9 mouse cellular contexts compared by ENCODE assay signal in the genomic region with DNA sequence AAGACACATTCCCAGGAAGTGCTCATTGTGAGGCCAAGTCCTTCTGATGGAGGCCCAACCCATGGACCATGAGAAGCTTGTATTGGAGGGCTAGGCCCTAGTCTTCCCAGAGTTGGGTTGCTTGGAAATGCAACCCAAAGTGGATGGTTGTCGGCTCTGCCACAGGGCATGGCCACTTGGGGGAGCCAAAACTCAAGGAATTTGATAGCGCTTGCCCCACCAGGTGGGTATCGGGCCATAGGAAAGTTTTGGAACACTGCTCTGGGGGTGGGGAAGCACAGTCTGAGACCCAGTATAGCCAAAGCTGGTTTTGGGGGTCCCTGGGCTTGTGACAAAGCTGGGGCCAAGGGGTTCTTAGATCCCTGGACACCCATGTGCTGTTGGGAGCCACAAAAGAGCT. TPM values are rescaled to one million over a fixed set of nuclear protein-coding genes. Genes with fewer than 3 reads are reported as not detected.
DNase-seq lines count a peak whose midpoint lies in the region; ATAC-seq and TF ChIP-seq lines count a peak whose summit lies in the region.
"Had no signal": no experiment of that assay in that cellular context is flagged by ENCODE, and none has a peak within 500 bp of the region (broad histone marks: within the 10 kb centered on the region; RNA-seq: fewer than 3 reads in every experiment).

No protein-coding gene starts in this region.

- no peak overlapping the region for H3K4me2 ChIP-seq in liver, embryonic 14.5 days (ENCODE audit: low read depth)

- H3K27ac ChIP-seq in liver, embryonic 14.5 days = no peak overlapping the region

- no peak for TF ChIP-seq EP300 in liver, embryonic 14.5 days (IDR thresholded peaks at IDR 0.05; ENCODE audit: low read depth)

- DNase-seq in kidney, adult 18-20 months = peak; percentile 29
- DNase-seq in kidney, adult 11 months = no peak
- DNase-seq in CD4-positive, CD25-positive, alpha-beta regulatory T cell, adult 2 months (ENCODE audit: low read depth, low spot score) = peak; percentile 63
- DNase-seq in Patski (ENCODE audit: low read depth, low spot score) = no peak
- DNase-seq in liver, embryonic 14.5 days (ENCODE audit: low read depth in 3 of 3, low spot score in 3 of 3) = no peak
- peak; percentile 38 for DNase-seq in thymus, postnatal 0 days (ENCODE audit: low spot score)
- DNase-seq in urinary bladder, postnatal 10 days (ENCODE audit: low spot score) = no peak

- H3K4me1 ChIP-seq in liver, embryonic 14.5 days (replicated peaks; ENCODE audit: control insufficient read depth in 2 of 2, insufficient read depth in 2 of 2, low read length in 1 of 2) = no peaks in the 10 kb centered on the region
- H3K4me1 ChIP-seq: megakaryocyte, embryonic 14.5 days had no signal

- TF ChIP-seq CTCF in Patski (IDR thresholded peaks at IDR 0.05) = peak; percentile 74
- TF ChIP-seq CTCF in liver, embryonic 14.5 days (IDR thresholded peaks at IDR 0.05; ENCODE audit: low read depth) = peak; percentile 62

- in situ Hi-C loops in Patski (cut with MboI; ENCODE audit: low pct_unique_long_range_greater_than_20kb) = loop anchor here (10.0 kb wide), 1 partner anchor 424 kb away; no protein-coding TSS in a partner anchor

- H3K4me3 ChIP-seq in liver, embryonic 14.5 days (ENCODE audit: insufficient read depth in 1 of 2, low read depth in 2 of 2, low read length in 2 of 2) = no peak overlapping the region
- H3K4me3 ChIP-seq: megakaryocyte, embryonic 14.5 days had no signal

- H3K36me3 ChIP-seq in liver, embryonic 14.5 days (replicated peaks; ENCODE audit: control insufficient read depth, insufficient read depth, low read depth) = no peaks in the 10 kb centered on the region

- H3K9me3 ChIP-seq in liver, embryonic 14.5 days (ENCODE audit: control insufficient read depth, low read length) = no peaks in the 10 kb centered on the region

- CTCF ChIA-PET in Patski (lab: Charles Lee) = interaction anchor here (1.6 kb wide), 1 partner anchor 422 kb away, joined by 6 read pairs; no protein-coding TSS in a partner anchor

- WGBS in liver, embryonic 14.5 days (ENCODE audit: insufficient replicate concordance) = 8% methylated on average over 3 of the region's 3 CpGs

- H3K9ac ChIP-seq in liver, embryonic 14.5 days (replicated peaks) = no peak overlapping the region

- ATAC-seq in Patski = peak; percentile 71
- ATAC-seq in granulocyte monocyte progenitor cell, adult 5-6 weeks (replicated peaks; ENCODE audit: poor library complexity, severe bottlenecking) = peak; percentile 73
- ATAC-seq in liver, embryonic 14.5 days (ENCODE audit: insufficient read depth) = no peak

- H3K27me3 ChIP-seq in Patski = no peaks in the 10 kb centered on the region
- no peaks in the 10 kb centered on the region for H3K27me3 ChIP-seq in liver, embryonic 14.5 days (ENCODE audit: control insufficient read depth, insufficient read depth, low read length)
- H3K27me3 ChIP-seq: megakaryocyte, embryonic 14.5 days had no signal

- POLR2A ChIA-PET in Patski (lab: Charles Lee) = no interaction called here

RNA-seq across cellular contexts. Expression of gene Crlf2, which starts 42.3 kb away (rescaled TPM):
- 29.7 TPM for polyA plus RNA-seq in Patski (2021)
- 7.5 and 25.7 TPM in 2 replicates for total RNA-seq in granulocyte monocyte progenitor cell, adult 5-6 weeks (2014; fragmentation: Nextera tagmentation)
- total RNA-seq in granulocyte monocyte progenitor cell, adult 5-6 weeks (2017) = 18.1 and 23.7 TPM in 2 replicates
- 4.1 and 4.5 TPM in 2 replicates for polyA plus RNA-seq in liver, embryonic 14.5 days (2012; rRNA removed)
- 2.4 and 2.7 TPM in 2 replicates for polyA plus RNA-seq in liver, embryonic 14.5 days (2014; fragmentation: Nextera tagmentation; extraction: Ambion mirVana)
- polyA plus RNA-seq in thymus, postnatal 0 days (2015; fragmentation: Nextera tagmentation; extraction: Ambion mirVana) = 24.9 and 27.2 TPM in 2 replicates

Comparison
In these comparisons a context has a peak if more than half of its experiments do, and no peak if none do; other contexts are left out.
1. DNase-seq: peak in kidney, adult 18-20 months (single experiment), CD4-positive, CD25-positive, alpha-beta regulatory T cell, adult 2 months (single experiment) and thymus, postnatal 0 days (single experiment); none in kidney, adult 11 months (single experiment), Patski (single experiment), liver, embryonic 14.5 days (0 of 3) and urinary bladder, postnatal 10 days (single experiment).